Mouse (Mus musculus) spleen, adult 2 months (tissue): ENCODE measurements around the gene Gm14180.

ENCODE experiments used
- CTCF ChIP-seq: fragments of 200-500 bp; IDR thresholded peaks from 2 replicates; pipeline ENCODE4 v1.5.1; 2011; ENCODE audit warnings: mild to moderate bottlenecking, inconsistent platforms; ENCODE audit not compliant: insufficient read depth, insufficient read length, insufficient replicate concordance; ENCODE audit errors: extremely low read depth
- POLR2A ChIP-seq: fragments of 200-500 bp; IDR thresholded peaks from 2 replicates; pipeline ENCODE4 v1.6.1; 2011; ENCODE audit warnings: low read depth, low read length, inconsistent platforms

GRCm38 (mm10) chr11:99718759-99719158 is 15.3 kb downstream of the Gm14180 start:
- no peak for TF ChIP-seq CTCF
- TF ChIP-seq POLR2A: no peak
